Mouse (Mus musculus) embryonic facial prominence, embryonic 10.5 days (tissue): ENCODE results near the gene Zfp773. TPM values are rescaled to one million over a fixed set of nuclear protein-coding genes. Genes with fewer than 3 reads are reported as not detected.

ENCODE experiments used
- polyA plus RNA-seq: library from polyadenylated mRNA; unstranded; fragments of >200 nt; fragmentation: Nextera tagmentation; extraction: Ambion mirVana; gene quantifications from 2 replicates; pipeline ENCODE4 v1.2.1, GENCODE M21; 2016

The Zfp773 gene
- polyA plus RNA-seq, 1 experiment from 2014 or later, result 4.1 TPM

Other genes starting within 250 kb of the Zfp773 start
- not detected in 2 replicates for gene Aurkc, start 141.5 kb downstream of the Zfp773 start, polyA plus RNA-seq
- gene Zfp954, start 15.3 kb downstream of the Zfp773 start, polyA plus RNA-seq, result 14.1 and 14.7 TPM in 2 replicates
- gene Zfp418, start 34.6 kb upstream of the Zfp773 start, polyA plus RNA-seq, result 3.4 and 3.7 TPM in 2 replicates
- 9.5 and 9.8 TPM in 2 replicates for gene Zfp772, start 73.2 kb upstream of the Zfp773 start, polyA plus RNA-seq
- gene Vmn2r29, start 110.6 kb upstream of the Zfp773 start, polyA plus RNA-seq, result 0.26 TPM in 2 replicates
- 1.7 and 3.7 TPM in 2 replicates for gene Gm45844, start 141.5 kb upstream of the Zfp773 start, polyA plus RNA-seq
- gene Clcn4, start 164.1 kb upstream of the Zfp773 start, polyA plus RNA-seq, result 38.4 and 39.1 TPM in 2 replicates
- gene Vmn2r30, start 200.9 kb upstream of the Zfp773 start, polyA plus RNA-seq, result not detected in 2 replicates
- not detected in 2 replicates for gene Gm45783, start 237.8 kb upstream of the Zfp773 start, polyA plus RNA-seq